Comparison of ENCODE assay signal across 29 mouse cellular contexts in genomic region chr9:86496261-86496660, GRCm38 (mm10).
"Had no signal": no experiment of that assay in that cellular context is flagged by ENCODE, and none has a peak within 500 bp of the region (broad histone marks: within the 10 kb centered on the region; RNA-seq: fewer than 3 reads in every experiment).

No protein-coding gene starts in this region.

- H3K27ac ChIP-seq: gastrocnemius, adult 2 months; heart, embryonic 10.5 days; hindbrain, embryonic 10.5 days; hindbrain, embryonic 12.5 days; hindbrain, embryonic 14.5 days; intestine, embryonic 15.5 days; kidney, embryonic 15.5 days; kidney, postnatal 0 days; layer of hippocampus, adult 2 months; left cerebral cortex, adult 2 months; limb, embryonic 10.5 days; limb, embryonic 12.5 days; liver, embryonic 13.5 days; liver, embryonic 15.5 days had no signal

- H3K9me3 ChIP-seq: heart, embryonic 10.5 days; heart, embryonic 12.5 days; hindbrain, embryonic 10.5 days; hindbrain, embryonic 12.5 days; intestine, embryonic 15.5 days; kidney, embryonic 15.5 days; limb, embryonic 10.5 days; limb, embryonic 12.5 days; liver, embryonic 13.5 days; liver, embryonic 15.5 days had no signal

- H3K4me2 ChIP-seq: heart, embryonic 12.5 days; hindbrain, embryonic 12.5 days; hindbrain, embryonic 14.5 days; intestine, embryonic 15.5 days; kidney, embryonic 15.5 days; limb, embryonic 12.5 days; liver, embryonic 11.5 days; liver, embryonic 13.5 days; liver, embryonic 15.5 days had no signal

- H3K9ac ChIP-seq: heart, embryonic 12.5 days; hindbrain, embryonic 12.5 days; hindbrain, embryonic 14.5 days; intestine, embryonic 15.5 days; kidney, embryonic 15.5 days; limb, embryonic 12.5 days; liver, embryonic 13.5 days; liver, embryonic 15.5 days had no signal

- H3K4me3 ChIP-seq: gastrocnemius, adult 2 months; heart, embryonic 10.5 days; heart, embryonic 12.5 days; hindbrain, embryonic 10.5 days; hindbrain, embryonic 12.5 days; intestine, embryonic 15.5 days; kidney, embryonic 15.5 days; layer of hippocampus, adult 2 months; left cerebral cortex, adult 2 months; limb, embryonic 10.5 days; limb, embryonic 12.5 days; liver, embryonic 13.5 days; liver, embryonic 15.5 days had no signal

- ATAC-seq: hindbrain, embryonic 16.5 days; inflammation-experienced regulatory T-cells, adult 6 months; intestine, embryonic 15.5 days had no signal

- DNase-seq: gastrocnemius, adult 2 months; gastrocnemius, postnatal 10 days; gastrocnemius, postnatal 25 days; heart, adult 18-20 months; heart, postnatal 10 days; heart, postnatal 4 days; kidney, adult 11 months; kidney, adult 2 months; kidney, adult 9 months; kidney, postnatal 25 days; kidney, postnatal 4 days; liver; liver, embryonic 13.5 days had no signal

- H3K4me1 ChIP-seq: heart, embryonic 10.5 days; heart, embryonic 12.5 days; hindbrain, embryonic 10.5 days; hindbrain, embryonic 12.5 days; intestine, embryonic 15.5 days; kidney, embryonic 15.5 days; limb, embryonic 10.5 days; limb, embryonic 12.5 days had no signal

- H3K27me3 ChIP-seq: heart, embryonic 12.5 days; hindbrain, embryonic 12.5 days; intestine, embryonic 15.5 days; kidney, embryonic 15.5 days; limb, embryonic 12.5 days; liver, embryonic 13.5 days; liver, embryonic 15.5 days had no signal
